Mouse (Mus musculus) neural tube, embryonic 12.5 days (tissue): ENCODE results near the gene Tst. TPM values are rescaled to one million over a fixed set of nuclear protein-coding genes. Genes with fewer than 3 reads are reported as not detected.
A peak's percentile ranks its signal among the peaks of the same experiment; 100 is the strongest.

Experiments used
- ATAC-seq: fragments of 200-750 bp; cut with Nextera tagmentation; 2 replicates; pipeline ENCODE4 v1.8.0; 2017; ENCODE audit warnings: low read depth, mild to moderate bottlenecking, moderate TSS enrichment, moderate library complexity; ENCODE audit not compliant: low FRiP score
- H3K27ac ChIP-seq: fragments of 300-500 bp; sonication (generic); 2 replicates; pipeline ENCODE4 v1.5.1; 2016
- H3K27me3 ChIP-seq: fragments of 300-500 bp; sonication (generic); replicated peaks from 2 replicates; pipeline ENCODE4 v1.6.1; 2016; ENCODE audit warnings: mild to moderate bottlenecking
- H3K36me3 ChIP-seq: fragments of 300-500 bp; sonication (generic); 2 replicates; pipeline ENCODE4 v1.6.1; 2016; ENCODE audit warnings: mild to moderate bottlenecking
- H3K4me1 ChIP-seq: fragments of 300-500 bp; sonication (generic); 2 replicates; pipeline ENCODE4 v1.6.1; 2016
- H3K4me2 ChIP-seq: fragments of 300-500 bp; sonication (generic); replicated peaks from 2 replicates; pipeline ENCODE4 v1.6.1; 2016; ENCODE audit warnings: mild to moderate bottlenecking
- H3K4me3 ChIP-seq: fragments of 300-500 bp; sonication (generic); 2 replicates; pipeline ENCODE4 v1.5.1; 2016
- H3K9ac ChIP-seq: fragments of 300-500 bp; sonication (generic); 2 replicates; pipeline ENCODE4 v1.6.1; 2016; ENCODE audit warnings: mild to moderate bottlenecking
- H3K9me3 ChIP-seq: fragments of 300-500 bp; sonication (generic); 2 replicates; pipeline ENCODE4 v1.6.1; 2016; ENCODE audit warnings: mild to moderate bottlenecking
- WGBS: fragments of 180-500 bp; shearing (Covaris S2); methylation state at CpG from one replicate; pipeline ENCODE4 v1.1.7; 2016; 5-methylcytosine and 5-hydroxymethylcytosine counted together
- polyA plus RNA-seq: library from polyadenylated mRNA; unstranded; fragments of >200 nt; fragmentation: Nextera tagmentation; extraction: Ambion mirVana; gene quantifications from 2 replicates; pipeline ENCODE4 v1.2.1, GENCODE M21; 2016

Tst gene
- polyA plus RNA-seq, 1 experiment from 2014 or later: 9.2 TPM

- peak overlapping the region; percentile 56; the same call in 1 of the 2 replicates for H3K9ac ChIP-seq
- peak overlapping the region; percentile 84 for H3K4me2 ChIP-seq
- H3K27ac ChIP-seq: no peak overlapping the region
- no peaks in the 10 kb centered on the region for H3K36me3 ChIP-seq
- peaks cover 29% of the 10 kb centered on the region for H3K4me1 ChIP-seq
- H3K27me3 ChIP-seq: peaks cover 22% of the 10 kb centered on the region
- ATAC-seq: no peak
- H3K4me3 ChIP-seq: peak overlapping the region; percentile 57
- H3K9me3 ChIP-seq: no peaks in the 10 kb centered on the region
- 51% methylated on average over 11 of the region's 11 CpGs for WGBS
These were observed 609 bp downstream of the Tst start for GRCm38 (mm10) chr15:78405098-78405497.

DNA sequence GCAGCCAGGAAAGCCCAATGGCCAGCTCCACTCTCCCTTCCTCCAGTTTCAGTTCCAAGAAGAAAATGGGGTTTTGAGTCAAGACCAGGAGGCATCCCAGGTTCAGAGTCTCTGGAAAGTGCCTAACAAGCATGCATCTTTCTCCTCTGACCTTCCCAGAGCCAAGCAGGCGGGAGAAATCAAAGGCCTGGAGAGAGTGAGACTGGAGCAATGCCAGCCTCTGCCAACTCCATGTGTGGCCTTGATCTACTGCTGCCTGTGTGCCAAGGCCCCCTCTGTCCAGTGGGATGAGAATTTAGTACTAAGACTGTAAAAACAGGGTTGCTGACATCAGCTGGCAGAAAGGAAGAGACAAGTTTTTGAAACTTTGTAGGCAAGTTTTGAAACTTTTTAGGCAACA, 1.8 kb downstream of the Tst start:
- Histone ChIP-seq H3K9me3 (no peaks in the 10 kb centered on the region), H3K4me1 (peaks cover 22% of the 10 kb centered on the region), H3K4me3 (no peak overlapping the region), H3K27me3 (peaks cover 10% of the 10 kb centered on the region), H3K9ac (no peak overlapping the region), H3K4me2 (no peak overlapping the region), H3K27ac (no peak overlapping the region), H3K36me3 (no peaks in the 10 kb centered on the region)
- 52% methylated on average over 1 of the region's 1 CpGs for WGBS
- no peak for ATAC-seq

DNA sequence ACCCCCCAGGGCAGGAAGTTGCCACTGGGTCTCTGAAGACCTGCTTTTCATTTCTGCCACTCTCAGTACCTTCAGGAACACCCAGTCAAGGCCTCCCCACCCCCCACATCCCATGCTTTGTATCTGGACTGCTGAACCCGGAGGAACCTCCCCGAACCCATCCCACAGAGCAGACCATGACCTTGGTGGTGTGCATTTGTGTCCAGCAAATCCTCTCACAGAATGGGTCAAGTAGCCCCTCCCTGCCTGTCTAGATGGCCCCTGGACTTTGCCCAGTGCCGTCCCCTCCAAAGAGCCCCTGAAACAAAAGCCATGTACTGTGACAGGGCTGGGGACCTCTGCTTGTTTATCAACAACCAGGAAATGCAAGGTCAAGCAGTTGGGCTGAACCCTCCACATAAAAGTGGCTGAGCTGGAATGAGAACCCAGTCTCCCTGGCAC, 2.4 kb downstream of the Tst start:
- Histone ChIP-seq H3K27me3 (peaks cover 4% of the 10 kb centered on the region), H3K4me3 (no peak overlapping the region), H3K9ac (no peak overlapping the region), H3K9me3 (no peaks in the 10 kb centered on the region), H3K36me3 (no peaks in the 10 kb centered on the region), H3K27ac (no peak overlapping the region), H3K4me2 (no peak overlapping the region), H3K4me1 (peaks cover 22% of the 10 kb centered on the region)
- WGBS: 56% methylated on average over 3 of the region's 3 CpGs
- ATAC-seq: no peak

DNA sequence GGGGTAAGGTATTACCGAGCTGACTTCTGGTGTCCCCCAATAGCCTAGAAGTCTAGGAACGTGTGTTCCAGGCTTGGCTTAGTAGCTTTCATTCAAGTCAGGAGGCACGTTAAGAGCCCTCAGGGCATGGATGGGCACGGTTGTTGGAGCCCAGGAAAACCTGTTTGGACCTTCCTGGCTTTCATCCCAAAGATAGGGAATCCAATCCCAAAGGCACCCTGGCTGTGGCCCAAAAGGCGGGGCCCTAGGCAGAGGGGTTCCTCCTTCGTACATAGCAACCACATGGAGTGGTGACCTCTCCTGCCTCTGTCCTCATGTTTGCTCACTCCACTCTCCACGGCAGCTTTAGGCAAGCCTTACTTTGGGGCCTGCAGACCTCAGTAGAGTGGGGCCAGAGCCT, 3.3 kb downstream of the Tst start:
- peaks cover 17% of the 10 kb centered on the region for H3K4me1 ChIP-seq

DNA sequence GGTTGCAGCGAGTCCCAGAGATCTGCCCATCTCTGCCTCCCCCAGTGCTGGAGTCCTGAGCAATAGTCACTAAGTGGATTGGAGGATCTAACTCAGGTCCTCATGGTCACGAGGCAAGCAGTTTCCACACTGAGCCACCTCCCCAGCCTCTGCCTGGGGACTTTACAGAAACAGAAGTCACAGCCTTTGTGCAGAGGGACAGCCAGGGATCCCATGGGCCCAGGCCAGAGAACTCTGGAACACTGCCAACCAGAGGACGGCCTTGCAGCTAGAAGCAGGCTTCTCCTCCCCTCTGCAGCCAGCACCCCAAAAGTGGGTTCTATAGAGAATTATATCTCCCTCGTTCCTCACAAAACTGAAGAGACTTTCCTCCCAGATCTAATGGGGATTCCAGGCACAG, 3.8 kb downstream of the Tst start:
- WGBS: 74% methylated on average over 4 of the region's 4 CpGs
- peaks cover 12% of the 10 kb centered on the region for H3K4me1 ChIP-seq
- no peaks in the 10 kb centered on the region for H3K9me3 ChIP-seq
- H3K36me3 ChIP-seq: no peaks in the 10 kb centered on the region
- no peak for ATAC-seq
- H3K27ac ChIP-seq: no peak overlapping the region
- no peak overlapping the region for H3K4me3 ChIP-seq
- H3K27me3 ChIP-seq: no peaks in the 10 kb centered on the region; the same call in 1 of the 2 replicates
- no peak overlapping the region for H3K4me2 ChIP-seq
- no peak overlapping the region for H3K9ac ChIP-seq

More for the DNA sequence above, 3.3 kb downstream of the Tst start:
- no peaks in the 10 kb centered on the region for H3K36me3 ChIP-seq
- H3K27me3 ChIP-seq: no peaks in the 10 kb centered on the region; the same call in 1 of the 2 replicates
- H3K4me3 ChIP-seq: no peak overlapping the region
- WGBS: 84% methylated on average over 7 of the region's 7 CpGs
- H3K9ac ChIP-seq: no peak overlapping the region
- H3K27ac ChIP-seq: no peak overlapping the region
- H3K4me2 ChIP-seq: no peak overlapping the region
- no peaks in the 10 kb centered on the region for H3K9me3 ChIP-seq
- no peak for ATAC-seq

GRCm38 (mm10) chr15:78401345-78401744, 4.4 kb downstream of the Tst start:
- Histone ChIP-seq H3K4me3 (no peak overlapping the region), H3K36me3 (no peaks in the 10 kb centered on the region), H3K4me1 (peaks cover 10% of the 10 kb centered on the region), H3K27ac (no peak overlapping the region), H3K9me3 (no peaks in the 10 kb centered on the region), H3K4me2 (no peak overlapping the region), H3K27me3 (no peaks in the 10 kb centered on the region; the same call in 1 of the 2 replicates), H3K9ac (no peak overlapping the region)
- 76% methylated on average over 6 of the region's 6 CpGs for WGBS
- ATAC-seq: no peak

DNA sequence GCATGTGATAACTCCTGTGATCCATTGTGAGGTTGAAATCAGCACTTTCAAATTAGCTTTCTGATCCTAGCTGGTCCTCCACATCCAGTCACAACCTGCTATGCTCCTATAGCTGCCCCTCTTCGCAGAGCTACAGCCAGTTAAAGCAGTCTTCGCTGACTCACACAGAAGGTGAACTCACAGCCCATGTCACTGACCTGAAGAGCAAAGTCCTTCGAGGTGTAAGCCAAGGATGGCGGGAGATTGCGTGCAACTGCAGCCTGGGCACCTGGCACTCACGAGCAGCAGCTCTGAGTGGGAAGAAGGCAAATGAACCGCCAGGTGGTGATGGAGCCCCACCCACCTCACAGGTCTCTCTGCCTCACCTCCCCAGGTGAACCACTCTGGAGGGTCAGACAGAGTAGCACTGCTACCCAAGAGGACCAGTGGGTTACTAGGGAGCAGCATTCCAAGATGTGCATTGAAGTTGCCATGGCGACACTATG, 10.2 kb downstream of the Tst start, which contains the start of gene Tex33:
Tex33 (minus strand) TSS at position 435 of the 485 bp plus-strand sequence.
- Histone ChIP-seq H3K9ac (no peak within 1 kb of the TSS), H3K9me3 (no peaks in the 10 kb centered on the region), H3K27ac (no peak within 1 kb of the TSS), H3K36me3 (no peaks in the 10 kb centered on the region), H3K4me2 (no peak within 1 kb of the TSS), H3K4me1 (no peaks in the 10 kb centered on the region), H3K27me3 (no peaks in the 10 kb centered on the region), H3K4me3 (no peak within 1 kb of the TSS)
- 84% methylated on average over 8 of the region's 8 CpGs for WGBS
- no peak for ATAC-seq

DNA sequence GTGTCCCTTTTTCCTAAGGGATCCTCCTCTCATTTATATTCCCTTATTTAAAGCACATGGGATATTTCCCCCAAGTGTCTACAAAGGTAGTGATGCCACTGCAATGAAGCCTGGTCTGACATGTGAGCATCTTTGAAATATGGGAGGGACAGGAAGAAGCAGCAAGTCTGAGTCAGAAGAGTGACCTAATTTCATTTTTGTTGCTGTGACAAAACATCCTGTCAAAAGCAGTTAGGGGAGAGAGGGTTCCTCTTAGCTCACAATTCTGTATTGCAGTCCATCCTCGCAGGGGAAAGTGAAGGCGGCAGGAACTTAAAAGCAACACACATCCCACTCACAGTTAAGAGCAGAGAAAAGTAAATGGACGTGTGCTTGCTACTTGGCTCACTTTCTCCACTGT, 14.9 kb downstream of the Tst start:
- no peaks in the 10 kb centered on the region for H3K9me3 ChIP-seq
- H3K36me3 ChIP-seq: no peaks in the 10 kb centered on the region
- WGBS: 76% methylated on average over 3 of the region's 3 CpGs
- no peak overlapping the region for H3K27ac ChIP-seq
- no peaks in the 10 kb centered on the region for H3K4me1 ChIP-seq
- ATAC-seq: no peak
- H3K9ac ChIP-seq: no peak overlapping the region
- H3K4me3 ChIP-seq: no peak overlapping the region
- H3K27me3 ChIP-seq: no peaks in the 10 kb centered on the region
- no peak overlapping the region for H3K4me2 ChIP-seq

DNA sequence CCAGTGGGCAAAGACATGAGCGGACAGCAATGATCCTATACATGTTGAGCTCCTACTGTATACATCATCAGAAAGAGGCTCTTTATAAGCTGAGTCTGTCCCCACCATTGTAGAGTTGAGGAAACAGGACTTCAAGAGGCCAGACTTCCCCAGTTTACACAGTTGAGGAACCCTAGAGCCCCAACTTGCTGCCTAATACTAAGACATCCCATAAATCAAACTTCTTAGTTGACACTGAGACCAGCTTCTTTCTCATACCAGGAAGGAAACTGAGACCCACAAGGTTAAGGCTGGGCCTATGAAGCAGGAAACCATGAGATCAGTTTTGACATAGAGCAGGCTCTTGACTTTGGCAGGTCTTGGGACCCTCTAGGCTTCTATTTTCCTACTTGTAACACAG, 20.1 kb downstream of the Tst start:
- Histone ChIP-seq H3K36me3 (no peaks in the 10 kb centered on the region), H3K27ac (no peak overlapping the region), H3K4me2 (no peak overlapping the region), H3K27me3 (no peaks in the 10 kb centered on the region), H3K4me1 (no peaks in the 10 kb centered on the region), H3K4me3 (no peak overlapping the region), H3K9me3 (no peaks in the 10 kb centered on the region), H3K9ac (no peak overlapping the region)
- 89% methylated on average over 1 of the region's 1 CpGs for WGBS
- no peak for ATAC-seq

DNA sequence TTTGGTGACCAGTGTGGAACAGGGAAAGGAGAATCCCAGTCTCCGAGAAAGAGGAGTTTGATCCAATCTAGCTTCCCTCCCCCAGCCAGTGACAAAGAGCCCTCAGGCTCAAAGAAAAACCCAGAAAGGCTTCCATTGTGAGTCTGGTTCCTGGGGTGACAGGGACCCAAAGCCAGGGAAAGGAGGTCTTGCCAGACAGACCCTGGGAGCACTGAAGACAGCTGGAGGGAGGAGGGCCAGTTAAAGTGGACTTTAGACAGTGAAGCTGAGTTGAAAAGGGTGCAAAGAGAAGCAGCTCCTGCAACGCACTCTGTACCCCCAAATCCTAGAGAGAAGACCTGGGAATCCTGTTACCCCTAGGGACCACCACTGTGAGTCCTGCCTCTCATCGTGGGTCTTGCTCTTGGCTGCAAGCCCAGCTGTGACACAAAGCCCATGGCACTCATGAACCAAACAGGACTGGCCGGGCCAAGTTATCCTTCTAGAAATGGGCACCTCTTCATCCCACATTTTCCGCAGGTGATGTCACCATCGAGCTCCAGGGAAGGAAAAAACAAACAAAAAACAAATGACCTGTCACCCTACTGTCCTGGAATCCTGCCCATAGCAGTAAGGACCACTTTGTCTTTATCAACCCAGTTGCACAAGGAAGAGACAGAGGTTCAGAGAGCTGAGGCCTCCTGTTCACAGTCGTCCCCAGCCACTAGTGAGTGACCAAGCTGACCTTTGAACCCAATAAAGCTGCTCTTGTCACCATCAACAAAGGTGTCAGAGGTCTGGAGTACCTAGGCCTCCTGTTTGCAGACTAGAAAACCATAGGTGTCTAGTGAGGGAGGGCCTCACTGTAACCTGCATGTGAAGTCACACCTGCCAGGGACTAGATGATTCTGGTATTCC, 21.2 kb downstream of the Tst start:
- Histone ChIP-seq H3K4me1 (no peaks in the 10 kb centered on the region), H3K4me2 (no peak overlapping the region), H3K9me3 (no peaks in the 10 kb centered on the region), H3K27ac (no peak overlapping the region), H3K27me3 (no peaks in the 10 kb centered on the region), H3K4me3 (no peak overlapping the region), H3K36me3 (no peaks in the 10 kb centered on the region), H3K9ac (no peak overlapping the region)
- 79% methylated on average over 7 of the region's 7 CpGs for WGBS
- ATAC-seq: no peak

DNA sequence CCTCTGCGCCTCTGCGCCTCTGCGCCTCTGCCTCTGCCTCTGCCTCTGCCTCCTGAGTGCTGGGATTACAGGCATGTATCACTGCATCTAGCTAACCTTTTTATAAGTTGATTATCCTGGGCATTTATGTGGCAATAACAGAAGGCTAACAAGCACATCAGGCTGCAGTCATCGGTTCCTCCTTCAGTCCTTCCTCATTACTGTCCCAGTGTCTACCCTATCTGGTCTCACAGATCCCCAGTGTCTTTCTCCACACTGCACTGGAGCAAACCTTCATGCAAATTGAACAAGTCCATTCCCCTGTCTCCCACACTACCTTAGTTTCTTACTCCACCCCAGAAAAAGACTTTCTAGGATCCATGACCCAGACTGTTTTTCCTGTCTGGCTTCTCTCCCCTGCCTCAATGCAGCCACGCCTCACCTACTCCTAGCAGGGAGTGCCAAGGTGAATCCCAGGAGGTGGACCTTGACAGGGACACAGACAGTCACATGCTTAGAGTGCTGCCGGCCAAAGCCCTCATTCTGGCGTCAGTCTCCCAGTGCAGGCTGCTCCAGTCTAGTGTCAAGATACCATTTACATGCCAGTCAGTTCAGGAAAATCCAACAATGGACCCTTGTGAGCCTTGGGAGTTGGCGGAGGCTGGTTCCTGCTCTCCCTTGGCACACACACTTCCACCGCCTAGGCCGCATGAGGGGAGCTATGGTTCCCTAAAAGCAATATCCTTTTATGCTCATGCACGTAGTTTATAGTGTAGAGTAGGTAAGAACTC, 22.1 kb downstream of the Tst start:
- no peaks in the 10 kb centered on the region for H3K27me3 ChIP-seq
- no peaks in the 10 kb centered on the region for H3K36me3 ChIP-seq
- no peak overlapping the region for H3K4me3 ChIP-seq
- no peak overlapping the region for H3K4me2 ChIP-seq
- H3K9me3 ChIP-seq: no peaks in the 10 kb centered on the region
- ATAC-seq: no peak
- WGBS: 83% methylated on average over 11 of the region's 11 CpGs
- no peak overlapping the region for H3K9ac ChIP-seq
- no peak overlapping the region for H3K27ac ChIP-seq
- H3K4me1 ChIP-seq: no peaks in the 10 kb centered on the region

DNA sequence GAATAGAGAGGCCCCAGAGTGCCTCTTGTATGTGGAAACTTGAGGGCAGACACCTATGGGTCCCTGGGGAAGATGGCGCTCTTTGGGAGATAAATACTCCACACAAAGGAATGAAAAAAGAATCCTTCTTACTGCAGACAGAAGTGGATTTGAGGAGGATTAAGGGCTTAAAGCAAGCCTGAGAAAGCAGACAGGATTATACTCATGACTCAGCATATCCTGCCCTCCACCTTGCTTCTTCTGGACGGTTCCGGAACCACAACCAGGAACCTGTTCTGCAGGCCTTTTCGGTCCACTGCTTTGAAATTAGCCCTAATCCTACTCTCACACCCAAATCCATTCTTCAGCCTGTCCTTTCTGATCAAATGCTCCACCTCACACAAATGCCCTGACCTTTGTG, 23.6 kb downstream of the Tst start:
- Histone ChIP-seq H3K36me3 (no peaks in the 10 kb centered on the region), H3K9ac (no peak overlapping the region), H3K27me3 (no peaks in the 10 kb centered on the region), H3K4me3 (no peak overlapping the region), H3K9me3 (no peaks in the 10 kb centered on the region), H3K4me2 (no peak overlapping the region), H3K4me1 (no peaks in the 10 kb centered on the region), H3K27ac (no peak overlapping the region)
- ATAC-seq: no peak
- 97% methylated on average over 4 of the region's 4 CpGs for WGBS
